Mouse (Mus musculus) bone marrow, adult 2 months (tissue): ENCODE data around the gene Bloc1s3. TPM values are rescaled to one million over a fixed set of nuclear protein-coding genes. Genes with fewer than 3 reads are reported as not detected.
"Not testable (repeated sequence)": the region's sequence is repeated elsewhere in the genome, so short reads cannot be mapped to it uniquely, and the experiment has no call there.

Experiments
- H3K27ac ChIP-seq: fragments of 200-500 bp; 2 replicates; pipeline ENCODE4 v1.5.1; 2012; ENCODE audit warnings: low read depth, mild to moderate bottlenecking, control low read depth, inconsistent platforms, low read length; ENCODE audit not compliant: control insufficient read depth, poor library complexity, insufficient read depth
- H3K4me1 ChIP-seq: fragments of 200-500 bp; 2 replicates; pipeline ENCODE4 v1.6.1; 2011; ENCODE audit warnings: low read length; ENCODE audit not compliant: control insufficient read depth, insufficient read depth
- H3K4me3 ChIP-seq: fragments of 200-500 bp; replicated peaks from 2 replicates; pipeline ENCODE3; 2011; ENCODE audit warnings: mild to moderate bottlenecking, low read depth, low read length, control low read depth; ENCODE audit not compliant: control insufficient read depth
- CTCF ChIP-seq: fragments of 200-500 bp; IDR thresholded peaks from 2 replicates; pipeline ENCODE4 v1.5.1; 2011; ENCODE audit warnings: low read length, control low read depth; ENCODE audit not compliant: control insufficient read depth, insufficient read depth
- POLR2A ChIP-seq: fragments of 200-500 bp; IDR thresholded peaks from 2 replicates; pipeline ENCODE4 v1.6.1; 2011; ENCODE audit warnings: low read depth, mild to moderate bottlenecking, control low read depth, low read length, borderline replicate concordance; ENCODE audit not compliant: control insufficient read depth
- WGBS: fragments of 180-500 bp; shearing (Covaris S2); methylation state at CpG from one replicate; pipeline ENCODE4 v1.1.7; 2018; 5-methylcytosine and 5-hydroxymethylcytosine counted together
- polyA plus RNA-seq: library from polyadenylated mRNA; stranded (reverse); fragments of >200 nt; gene quantifications from 2 replicates; pipeline ENCODE4 v1.2.4, GENCODE M21; 2011; ENCODE audit warnings: low replicate concordance; ENCODE audit not compliant: missing spikeins, insufficient read depth, insufficient read length

Gene Bloc1s3
- polyA plus RNA-seq, 1 experiment: 8.0 TPM

GRCm38 (mm10) chr7:19523757-19524419 lies 15.7 kb upstream of the Bloc1s3 start:
- H3K4me3 ChIP-seq: peak overlapping the region; percentile 1
- H3K4me1 ChIP-seq: no peaks in the 10 kb centered on the region; the same call in 1 of the 2 replicates
- no peak overlapping the region for H3K27ac ChIP-seq
- under 1% methylated on average over 64 of the region's 64 CpGs for WGBS
- TF ChIP-seq POLR2A (peak; percentile 5; the same call in 1 of the 2 replicates), CTCF (peak; percentile 30; the same call in 1 of the 2 replicates)

- 3% methylated on average over 72 of the region's 72 CpGs for WGBS
- Histone ChIP-seq H3K4me3 (no peak overlapping the region), H3K27ac (no peak overlapping the region), H3K4me1 (no peaks in the 10 kb centered on the region; the same call in 1 of the 2 replicates)
- TF ChIP-seq CTCF (no peak), POLR2A (no peak; the same call in 1 of the 2 replicates)
Measured at GRCm38 (mm10) chr7:19523017-19523756, 15.0 kb upstream of the Bloc1s3 start.

GRCm38 (mm10) chr7:19520032-19520431 lies 11.9 kb upstream of the Bloc1s3 start:
- H3K4me1 ChIP-seq: no peaks in the 10 kb centered on the region; the same call in 1 of the 2 replicates
- TF ChIP-seq CTCF: no peak
- no peak for TF ChIP-seq POLR2A
- no peak overlapping the region for H3K4me3 ChIP-seq
- WGBS: 12% methylated on average over 23 of the region's 23 CpGs
- no peak overlapping the region for H3K27ac ChIP-seq

- TF ChIP-seq POLR2A: no peak
- peak; percentile 34; the same call in 1 of the 2 replicates for TF ChIP-seq CTCF
- no peaks in the 10 kb centered on the region for H3K4me1 ChIP-seq
- WGBS: 7% methylated on average over 29 of the region's 29 CpGs
- no peak within 1 kb of the TSS; the same call in 1 of the 2 replicates for H3K27ac ChIP-seq
- no peak within 1 kb of the TSS for H3K4me3 ChIP-seq
Measured at GRCm38 (mm10) chr7:19517652-19518365, 9.6 kb upstream of the Bloc1s3 start, which contains the start of gene Nkpd1. Nkpd1 (plus strand) TSS chr7:19517838.

DNA sequence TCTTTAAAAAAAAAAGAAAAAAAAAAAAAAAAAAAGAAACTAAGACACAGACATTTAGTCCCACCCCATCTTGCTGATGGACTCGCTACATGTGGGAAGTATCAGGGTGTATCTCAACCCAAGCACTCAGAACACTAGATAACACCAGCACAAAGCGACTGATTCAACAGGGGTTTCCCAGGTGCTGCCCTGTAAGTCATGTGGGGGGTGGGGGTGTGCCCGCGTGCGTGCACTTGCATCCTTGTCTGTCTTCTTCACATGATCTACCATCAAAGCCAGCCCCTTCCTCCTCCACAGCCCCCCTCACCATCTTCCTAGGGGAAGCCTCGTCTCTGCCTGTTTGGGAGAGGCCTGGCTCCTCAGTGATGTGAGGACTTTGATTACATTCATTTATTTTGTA lies 4.2 kb upstream of the Bloc1s3 start:
- H3K4me1 ChIP-seq: peaks cover 3% of the 10 kb centered on the region; the same call in 1 of the 2 replicates
- WGBS: 77% methylated on average over 6 of the region's 6 CpGs
- H3K27ac ChIP-seq: no peak overlapping the region
- TF ChIP-seq POLR2A: no peak
- TF ChIP-seq CTCF: no peak
- H3K4me3 ChIP-seq: no peak overlapping the region

GRCm38 (mm10) chr7:19511934-19512333 lies 3.8 kb upstream of the Bloc1s3 start:
- not testable (repeated sequence) for H3K4me3 ChIP-seq, H3K27ac ChIP-seq, H3K4me1 ChIP-seq
- 79% methylated on average over 6 of the region's 7 CpGs for WGBS

DNA sequence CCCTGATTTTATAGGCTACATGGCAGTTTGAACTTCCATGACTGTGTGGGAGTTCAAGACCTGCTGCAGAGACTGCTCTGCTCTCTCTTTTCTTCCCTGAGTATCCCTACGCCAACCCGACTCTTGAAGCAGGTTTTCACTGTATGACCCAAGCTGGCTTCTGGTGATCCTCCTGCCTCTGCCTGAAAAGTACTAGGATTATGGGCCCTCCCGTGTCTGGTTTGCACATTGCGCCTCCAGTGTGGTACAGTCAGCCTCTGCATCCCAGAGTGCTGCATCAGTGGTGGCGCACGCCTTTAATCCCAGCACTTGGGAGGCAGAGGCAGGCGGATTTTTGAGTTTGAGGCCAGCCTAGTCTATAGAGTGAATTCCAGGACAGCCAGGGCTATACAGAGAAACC lies 1.6 kb upstream of the Bloc1s3 start:
- WGBS: 84% methylated on average over 7 of the region's 7 CpGs
- Histone ChIP-seq H3K4me3 (no peak overlapping the region), H3K27ac (no peak overlapping the region), H3K4me1 (peaks cover 4% of the 10 kb centered on the region; the same call in 1 of the 2 replicates)
- TF ChIP-seq CTCF: no peak
- no peak for TF ChIP-seq POLR2A

GRCm38 (mm10) chr7:19508924-19509568 lies 879 bp upstream of the Bloc1s3 start:
- Histone ChIP-seq H3K4me3 (peak overlapping the region; percentile 95), H3K4me1 (peaks cover 4% of the 10 kb centered on the region; the same call in 1 of the 2 replicates), H3K27ac (peak overlapping the region; percentile 65)
- TF ChIP-seq CTCF (no peak), POLR2A (no peak)
- WGBS: 5% methylated on average over 15 of the region's 15 CpGs
